Mouse (Mus musculus) midbrain, embryonic 14.5 days (tissue): Measurements from ENCODE around the gene Nufip2. TPM values are rescaled to one million over a fixed set of nuclear protein-coding genes. Genes with fewer than 3 reads are reported as not detected.
A peak's percentile ranks its signal among the peaks of the same experiment; 100 is the strongest.
"Not testable (repeated sequence)": the region's sequence is repeated elsewhere in the genome, so short reads cannot be mapped to it uniquely, and the experiment has no call there.

ENCODE experiments used
- ATAC-seq: fragments of 200-750 bp; cut with Nextera tagmentation; 2 replicates; pipeline ENCODE4 v1.8.0; 2017; ENCODE audit warnings: moderate number of reproducible peaks, moderate library complexity; ENCODE audit not compliant: low FRiP score, low TSS enrichment
- DNase-seq: peaks from one replicate; pipeline ENCODE4 v3.0.0-alpha.2; 2015
- H3K27ac ChIP-seq: fragments of 300-500 bp; sonication (generic); replicated peaks from 2 replicates; pipeline ENCODE4 v1.5.1; 2014; ENCODE audit warnings: mild to moderate bottlenecking, low read depth, low read length, moderate library complexity
- H3K27me3 ChIP-seq: fragments of 300-500 bp; sonication (generic); 2 replicates; pipeline ENCODE4 v1.6.1; 2014; ENCODE audit warnings: low read length, control low read depth, mixed read lengths; ENCODE audit not compliant: control insufficient read depth, insufficient read depth
- H3K36me3 ChIP-seq: fragments of 300-500 bp; sonication (generic); 2 replicates; pipeline ENCODE4 v1.6.1; 2014; ENCODE audit warnings: low read length, control low read depth; ENCODE audit not compliant: control insufficient read depth, insufficient read depth
- H3K4me1 ChIP-seq: fragments of 300-500 bp; sonication (generic); 2 replicates; pipeline ENCODE4 v1.6.1; 2014; ENCODE audit warnings: mild to moderate bottlenecking, antibody characterized with exemption, low read length, control low read depth; ENCODE audit not compliant: control insufficient read depth, insufficient read depth
- H3K4me2 ChIP-seq: fragments of 300-500 bp; sonication (generic); 2 replicates; pipeline ENCODE4 v1.6.1; 2014; ENCODE audit warnings: mild to moderate bottlenecking, low read length, moderate library complexity
- H3K4me3 ChIP-seq: fragments of 300-500 bp; sonication (generic); replicated peaks from 2 replicates; pipeline ENCODE4 v1.5.1; 2014; ENCODE audit warnings: low read depth, low read length
- H3K9ac ChIP-seq: fragments of 300-500 bp; sonication (generic); replicated peaks from 2 replicates; pipeline ENCODE4 v1.6.1; 2014; ENCODE audit warnings: mild to moderate bottlenecking, low read length, moderate library complexity
- H3K9me3 ChIP-seq: fragments of 300-500 bp; sonication (generic); 2 replicates; pipeline ENCODE4 v1.6.1; 2016; ENCODE audit warnings: low read length, control low read depth, mixed read lengths; ENCODE audit not compliant: control insufficient read depth
- WGBS: fragments of 180-500 bp; shearing (Covaris S2); extraction: QIAGEN DNeasy Blood & Tissue Kit; methylation state at CpG from one replicate; pipeline ENCODE4 v1.1.7; 2014; 5-methylcytosine and 5-hydroxymethylcytosine counted together
- polyA plus RNA-seq: library from polyadenylated mRNA; unstranded; fragments of >200 nt; fragmentation: Nextera tagmentation; extraction: Ambion mirVana; gene quantifications from 2 replicates; pipeline ENCODE4 v1.2.1, GENCODE M21; 2014

Nufip2 gene
- polyA plus RNA-seq, result 6.2 and 6.8 TPM in 2 replicates

GRCm38 (mm10) chr11:77685383-77686265 is at the start of gene Nufip2:
Nufip2 (plus strand) TSS chr11:77686155.
- H3K27me3 ChIP-seq, result no peaks in the 10 kb centered on the region
- H3K4me2 ChIP-seq, result peak within 1 kb of the TSS; percentile 72
- H3K4me3 ChIP-seq, result peak within 1 kb of the TSS; percentile 96
- H3K4me1 ChIP-seq, result peaks cover 10% of the 10 kb centered on the region
- H3K9me3 ChIP-seq, result no peaks in the 10 kb centered on the region
- peak within 1 kb of the TSS; percentile 93 for H3K9ac ChIP-seq
- ATAC-seq (peak; percentile 98), DNase-seq (peak; percentile 99)
- H3K36me3 ChIP-seq, result no peaks in the 10 kb centered on the region
- under 1% methylated on average over 38 of the region's 38 CpGs for WGBS
- peak within 1 kb of the TSS; percentile 96 for H3K27ac ChIP-seq

DNA sequence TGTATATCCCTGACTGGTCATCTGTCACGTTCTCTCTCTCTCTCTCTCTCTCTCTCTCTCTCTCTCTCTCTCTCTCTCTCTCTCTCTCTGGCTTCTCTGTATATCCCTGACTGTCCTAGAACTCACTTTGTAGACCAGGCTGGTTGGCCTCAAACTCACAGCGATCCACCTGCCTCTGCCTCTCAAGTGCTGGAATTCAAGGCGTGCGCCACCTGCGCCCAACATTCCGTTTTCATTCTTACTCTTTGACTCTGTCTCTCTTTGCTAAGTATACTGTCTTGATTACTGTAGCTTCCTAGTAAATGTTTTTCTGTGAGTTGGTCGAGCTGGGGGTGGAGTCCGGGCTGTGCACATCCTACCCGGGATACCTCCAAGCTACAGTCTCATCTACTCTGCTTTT is 44.6 kb upstream of the Nufip2 start:
- Histone ChIP-seq H3K4me1 (no peaks in the 10 kb centered on the region), H3K9ac (no peak overlapping the region), H3K27me3 (no peaks in the 10 kb centered on the region), H3K4me2 (no peak overlapping the region), H3K4me3 (no peak overlapping the region), H3K36me3 (no peaks in the 10 kb centered on the region), H3K9me3 (no peaks in the 10 kb centered on the region), H3K27ac (no peak overlapping the region)
- DNase-seq (no peak), ATAC-seq (no peak)
- WGBS, result 86% methylated on average over 9 of the region's 9 CpGs

DNA sequence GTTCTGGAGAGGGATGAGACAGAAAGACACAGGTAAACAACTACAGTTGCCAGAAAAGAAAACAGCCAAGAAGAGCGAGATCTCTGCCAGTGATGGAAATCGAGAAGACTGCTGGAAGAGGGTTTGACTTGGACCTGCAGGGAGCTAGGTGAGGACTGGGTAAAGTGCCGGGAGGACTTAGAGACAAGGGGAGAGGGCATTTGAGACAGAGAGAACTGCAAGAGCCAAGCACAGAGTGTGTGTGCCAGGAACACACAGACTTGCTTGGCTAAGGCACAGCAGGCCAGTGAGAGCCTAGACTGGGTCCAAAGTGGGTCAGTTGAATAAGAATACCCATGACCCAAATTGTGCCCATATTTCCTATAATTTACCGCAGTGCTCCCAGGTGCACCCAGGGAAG is 40.5 kb upstream of the Nufip2 start:
- WGBS, result 93% methylated on average over 4 of the region's 4 CpGs

GRCm38 (mm10) chr11:77648878-77649277 is 37.1 kb upstream of the Nufip2 start:
- 85% methylated on average over 7 of the region's 7 CpGs for WGBS

More for the DNA sequence above, 40.5 kb upstream of the Nufip2 start:
- H3K4me1 ChIP-seq, result no peaks in the 10 kb centered on the region
- H3K9me3 ChIP-seq, result no peaks in the 10 kb centered on the region
- H3K4me2 ChIP-seq, result no peak overlapping the region
- no peaks in the 10 kb centered on the region for H3K36me3 ChIP-seq
- no peak overlapping the region for H3K27ac ChIP-seq
- H3K4me3 ChIP-seq, result no peak overlapping the region
- no peaks in the 10 kb centered on the region for H3K27me3 ChIP-seq
- no peak overlapping the region for H3K9ac ChIP-seq
- ATAC-seq, result no peak
- DNase-seq, result no peak

DNA sequence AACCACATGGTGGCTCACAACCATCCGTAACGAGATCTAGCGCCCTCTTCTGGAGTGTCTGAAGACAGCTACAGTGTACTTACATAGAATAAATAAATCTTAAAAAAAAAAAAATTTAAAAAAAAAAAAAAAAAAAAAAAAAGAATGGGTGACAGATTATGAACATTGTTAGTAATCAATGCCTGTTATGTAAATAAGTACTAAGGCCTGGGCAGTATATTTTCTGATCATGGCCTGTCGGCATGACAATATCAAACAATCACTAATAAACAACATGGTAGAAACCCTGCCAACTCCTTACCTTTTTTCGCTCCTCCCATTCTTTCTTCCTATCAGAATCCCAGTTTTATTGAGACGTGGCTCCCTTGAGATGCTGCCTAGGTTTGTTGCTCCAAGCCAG is 33.5 kb upstream of the Nufip2 start:
- WGBS, result 59% methylated on average over 6 of the region's 6 CpGs
- DNase-seq, result no peak
- H3K9me3 ChIP-seq, result no peaks in the 10 kb centered on the region
- H3K9ac ChIP-seq, result no peak overlapping the region
- no peak for ATAC-seq
- no peak overlapping the region for H3K4me3 ChIP-seq
- no peaks in the 10 kb centered on the region for H3K4me1 ChIP-seq
- H3K27ac ChIP-seq, result no peak overlapping the region
- H3K4me2 ChIP-seq, result no peak overlapping the region
- no peaks in the 10 kb centered on the region for H3K27me3 ChIP-seq
- no peaks in the 10 kb centered on the region for H3K36me3 ChIP-seq

More at GRCm38 (mm10) chr11:77648878-77649277, 37.1 kb upstream of the Nufip2 start:
- H3K4me3 ChIP-seq, result no peak overlapping the region
- no peak overlapping the region for H3K4me2 ChIP-seq
- ATAC-seq (no peak), DNase-seq (no peak)
- H3K9ac ChIP-seq, result no peak overlapping the region
- no peaks in the 10 kb centered on the region for H3K4me1 ChIP-seq
- no peaks in the 10 kb centered on the region for H3K27me3 ChIP-seq
- H3K9me3 ChIP-seq, result no peaks in the 10 kb centered on the region
- H3K27ac ChIP-seq, result no peak overlapping the region
- no peaks in the 10 kb centered on the region for H3K36me3 ChIP-seq

DNA sequence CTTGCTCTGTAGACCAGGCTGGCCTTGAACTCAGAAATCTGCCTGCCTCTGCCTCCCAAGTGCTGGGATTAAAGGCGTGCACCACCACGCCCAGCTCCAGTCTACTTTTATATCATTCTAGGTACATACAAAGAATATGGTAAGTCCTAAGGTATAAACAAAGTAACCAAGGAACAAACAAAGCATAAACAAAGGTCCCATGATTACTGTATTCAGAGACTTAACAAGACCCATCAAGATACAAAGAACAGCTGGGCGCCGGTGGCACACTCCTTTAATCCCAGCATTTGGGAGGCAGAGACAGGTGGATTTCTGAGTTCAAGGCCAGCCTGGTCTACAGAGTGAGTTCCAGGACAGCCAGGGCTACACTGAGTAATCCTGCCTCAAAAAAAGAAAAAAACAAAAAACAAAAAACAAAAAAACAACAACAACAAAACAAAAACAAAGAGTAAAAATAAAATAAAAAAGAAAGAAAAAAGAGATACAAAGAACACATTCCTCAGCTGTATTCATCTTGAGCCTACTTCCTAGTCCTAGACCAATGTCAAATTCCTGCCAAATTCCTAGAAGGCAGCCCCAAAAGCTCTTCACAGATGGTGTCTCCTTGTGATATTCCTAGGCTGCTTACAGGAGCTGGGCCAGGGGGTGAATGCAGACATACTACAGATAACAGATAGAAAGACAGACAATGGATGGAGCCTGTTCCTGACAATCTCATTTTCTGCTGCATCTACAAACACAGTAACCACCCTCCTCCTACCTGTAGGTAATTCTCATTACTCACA is 32.4 kb upstream of the Nufip2 start:
- H3K4me3 ChIP-seq, H3K9me3 ChIP-seq, H3K4me1 ChIP-seq, H3K4me2 ChIP-seq, H3K27ac ChIP-seq, DNase-seq, H3K9ac ChIP-seq, H3K36me3 ChIP-seq, H3K27me3 ChIP-seq, ATAC-seq: not testable (repeated sequence)
- 98% methylated on average over 4 of the region's 4 CpGs for WGBS

DNA sequence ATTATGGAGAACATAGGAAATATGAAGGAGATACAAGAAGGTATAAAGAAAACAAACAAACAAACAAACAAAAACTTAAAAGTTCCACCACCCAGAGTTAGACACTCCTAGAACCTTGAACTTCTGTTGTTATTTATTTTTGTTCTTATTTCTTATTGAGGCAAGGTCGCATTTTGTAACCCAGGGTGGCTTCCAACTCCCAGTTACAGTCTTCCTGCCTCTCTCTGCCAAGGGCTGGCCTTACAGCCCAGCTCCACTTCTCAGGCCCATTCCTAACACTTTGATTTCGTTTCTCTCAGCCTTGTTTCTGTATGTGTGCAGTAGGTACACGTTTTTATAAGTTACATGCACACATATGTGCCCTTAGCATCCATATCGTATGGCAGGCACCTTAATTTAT is 26.0 kb upstream of the Nufip2 start:
- no peaks in the 10 kb centered on the region for H3K9me3 ChIP-seq
- H3K9ac ChIP-seq, result no peak overlapping the region
- H3K4me2 ChIP-seq, result no peak overlapping the region
- H3K36me3 ChIP-seq, result no peaks in the 10 kb centered on the region
- DNase-seq, result no peak
- H3K27ac ChIP-seq, result no peak overlapping the region
- H3K4me1 ChIP-seq, result no peaks in the 10 kb centered on the region
- WGBS, result 71% methylated on average over 4 of the region's 4 CpGs
- H3K4me3 ChIP-seq, result no peak overlapping the region
- no peak for ATAC-seq
- no peaks in the 10 kb centered on the region for H3K27me3 ChIP-seq

- H3K4me1 ChIP-seq, result no peaks in the 10 kb centered on the region
- DNase-seq, result no peak
- WGBS, result 91% methylated on average over 6 of the region's 6 CpGs
- no peak overlapping the region for H3K27ac ChIP-seq
- H3K27me3 ChIP-seq, result no peaks in the 10 kb centered on the region
- no peak overlapping the region for H3K4me2 ChIP-seq
- no peak overlapping the region for H3K4me3 ChIP-seq
- H3K36me3 ChIP-seq, result no peaks in the 10 kb centered on the region
- no peak for ATAC-seq
- no peaks in the 10 kb centered on the region for H3K9me3 ChIP-seq
- no peak overlapping the region for H3K9ac ChIP-seq
Observed at GRCm38 (mm10) chr11:77663639-77664038, 22.3 kb upstream of the Nufip2 start.
